Mouse (Mus musculus): ENCODE measurements around the gene Stag2. TPM values are rescaled to one million over a fixed set of nuclear protein-coding genes. Genes with fewer than 3 reads are reported as not detected.
A peak's percentile ranks its signal among the peaks of the same experiment; 100 is the strongest.

The Stag2 gene
- polyA plus RNA-seq (2012; rRNA removed): 9.1 and 9.4 TPM in 2 replicates

DNA sequence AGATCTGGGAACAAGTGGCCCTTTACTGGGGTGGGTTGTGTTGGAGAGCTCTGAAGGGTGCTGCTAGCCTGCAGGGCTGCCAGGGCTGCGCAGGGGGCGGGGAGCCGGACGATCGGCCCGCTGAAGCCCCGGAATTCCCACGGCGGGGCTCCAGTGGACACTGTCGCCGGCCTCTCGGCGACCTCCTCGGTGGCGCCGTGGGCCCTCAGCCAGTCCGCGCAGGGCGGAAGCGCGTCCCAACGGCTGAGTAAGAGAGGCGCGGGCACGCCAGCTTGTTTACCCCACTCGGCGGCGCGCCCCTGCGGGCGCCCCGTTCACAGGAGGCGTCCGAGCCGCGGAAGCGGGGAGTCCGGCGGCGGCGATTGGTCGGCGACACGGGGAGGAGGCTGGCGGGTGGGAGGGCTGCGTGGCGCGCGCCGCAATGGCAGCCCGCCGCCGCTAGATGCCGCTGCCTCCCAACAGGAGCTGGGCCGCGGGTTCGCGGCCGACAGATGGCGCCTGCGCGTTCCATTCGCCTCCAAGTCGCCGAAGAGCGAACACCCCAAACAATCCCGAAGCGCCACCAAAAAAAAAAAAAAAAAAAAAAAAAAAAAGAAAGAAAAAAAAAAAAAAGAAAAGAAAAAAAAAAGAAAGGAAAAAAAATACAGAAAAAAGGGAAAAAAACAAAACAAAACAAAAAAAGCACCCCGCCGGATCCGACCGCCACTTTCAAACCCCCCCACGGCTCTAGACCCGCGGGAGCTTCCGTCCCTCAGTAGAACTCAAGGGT is at the start of gene Stag2:
Gene Stag2, plus strand, starts transcription at position 530 of the 769 bp plus-strand sequence.
- no peak for DNase-seq (ENCODE audit: low read depth)

GRCm38 (mm10) chrX:42107137-42107536 is 42.0 kb upstream of the Stag2 start:
- DNase-seq (ENCODE audit: low read depth): no peak

GRCm38 (mm10) chrX:42110585-42110984 is 38.5 kb upstream of the Stag2 start:
- no peak for DNase-seq (ENCODE audit: low read depth)

GRCm38 (mm10) chrX:42119442-42120048 is 29.6 kb upstream of the Stag2 start:
- no peak for DNase-seq (ENCODE audit: low read depth)

DNA sequence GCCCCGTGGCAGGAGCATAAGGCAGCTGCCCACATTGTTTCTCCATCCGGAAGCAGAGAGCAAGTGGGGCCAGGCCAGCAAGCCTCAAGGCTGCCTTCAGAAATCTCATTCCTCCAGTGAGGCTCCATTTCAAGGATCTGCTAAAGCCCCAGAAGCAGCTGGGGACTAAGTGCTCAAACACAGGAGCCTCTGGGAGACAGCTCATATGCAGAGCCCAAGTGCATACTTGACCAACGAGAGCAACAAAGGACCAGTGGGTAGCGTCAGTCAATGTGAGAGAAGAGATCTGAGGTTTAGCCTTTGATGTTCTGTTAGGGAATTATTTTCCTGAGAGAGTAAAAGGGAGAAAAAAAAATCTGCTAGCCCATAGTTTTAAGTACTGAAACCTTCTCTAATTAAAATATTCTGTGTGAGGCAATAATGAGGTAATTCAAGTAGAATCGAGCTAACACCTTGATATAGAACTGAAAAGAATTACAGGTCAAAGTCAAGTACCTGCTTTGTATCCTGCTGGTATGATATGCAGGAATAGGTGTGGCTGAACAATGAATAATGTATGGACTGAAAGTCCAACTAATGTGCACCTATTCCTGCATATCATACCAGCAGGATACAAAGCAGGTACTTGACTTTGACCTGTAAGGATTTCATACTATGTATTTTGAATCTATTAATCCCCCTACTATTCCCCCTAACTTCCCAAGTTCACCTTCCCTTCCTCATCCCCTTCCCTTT is 24.0 kb upstream of the Stag2 start:
- DNase-seq (ENCODE audit: low read depth): no peak

GRCm38 (mm10) chrX:42139882-42140281 is 9.2 kb upstream of the Stag2 start:
- no peak for DNase-seq (ENCODE audit: low read depth)

DNA sequence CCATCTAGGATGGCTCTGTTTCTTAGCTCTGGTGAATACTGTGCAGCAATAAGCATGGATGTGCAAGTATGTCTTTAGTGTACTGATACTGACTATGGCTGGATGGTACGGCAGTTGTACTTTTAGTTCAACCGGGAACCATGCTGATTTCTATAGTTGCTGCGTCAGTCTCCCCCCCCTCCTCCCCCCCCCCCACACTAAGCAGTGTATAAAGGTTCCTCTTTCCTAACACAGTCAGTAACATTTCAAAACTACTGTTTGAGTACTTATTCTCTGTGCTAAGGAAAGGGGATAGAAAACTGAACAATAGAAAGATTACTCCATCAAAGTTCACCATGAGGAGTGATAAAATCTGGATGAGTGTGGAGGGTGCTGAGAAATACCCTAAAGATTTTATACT is 6.5 kb upstream of the Stag2 start:
- DNase-seq (ENCODE audit: low read depth): no peak

DNA sequence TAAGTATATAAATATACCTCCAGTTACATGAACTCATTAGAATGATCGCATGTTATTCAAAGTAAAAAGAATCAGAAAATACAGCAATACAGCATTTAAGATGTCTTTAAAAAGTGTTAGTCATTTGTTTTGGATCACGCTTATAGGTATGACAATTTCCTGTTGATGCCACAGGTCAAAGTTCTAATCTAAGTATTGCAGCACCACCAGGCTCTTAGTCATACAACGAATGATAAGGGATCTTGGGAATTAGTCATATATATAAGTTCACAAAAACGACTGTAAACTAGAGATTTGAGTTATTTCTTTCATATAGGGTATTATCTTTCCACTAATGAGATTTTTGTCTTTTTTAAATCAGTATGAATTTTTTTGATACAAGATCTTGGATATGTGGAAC is 5.1 kb upstream of the Stag2 start:
- no peak for DNase-seq (ENCODE audit: low read depth)

- DNase-seq (ENCODE audit: low read depth): peak; percentile 50
Observed at GRCm38 (mm10) chrX:42148016-42148451, 1.1 kb upstream of the Stag2 start.

GRCm38 (mm10) chrX:42149557-42150345 is 634 bp downstream of the Stag2 start:
- DNase-seq (ENCODE audit: low read depth): no peak

- no peak for DNase-seq (ENCODE audit: low read depth)
Observed at GRCm38 (mm10) chrX:42150346-42151023, 1.4 kb downstream of the Stag2 start.

- DNase-seq (ENCODE audit: low read depth): no peak
Observed at GRCm38 (mm10) chrX:42151024-42151754, 2.1 kb downstream of the Stag2 start.

DNA sequence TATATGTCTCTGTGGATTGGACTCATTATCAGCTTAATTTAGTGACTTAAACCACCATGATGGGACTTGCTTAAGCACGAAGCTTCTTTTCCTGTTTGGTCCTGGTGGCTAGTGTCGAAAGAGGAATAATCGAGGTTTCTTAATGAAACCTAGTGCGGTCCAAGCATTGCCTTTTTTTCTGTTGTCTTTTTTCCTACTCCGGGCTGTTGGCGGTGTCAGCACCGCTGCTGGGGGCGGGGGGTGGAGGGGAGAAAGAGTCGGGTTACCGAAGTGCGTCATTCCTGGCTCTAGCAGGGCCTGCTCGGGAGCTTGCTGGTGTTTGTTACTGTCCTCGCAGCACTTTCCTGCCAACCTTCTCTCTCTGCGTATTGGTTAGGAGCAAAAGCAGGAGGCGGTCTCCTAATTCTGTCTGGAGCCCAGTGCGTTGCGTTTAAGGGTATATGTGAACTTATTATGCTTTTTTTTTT is 2.8 kb downstream of the Stag2 start:
- DNase-seq (ENCODE audit: low read depth): peak; percentile 54

DNA sequence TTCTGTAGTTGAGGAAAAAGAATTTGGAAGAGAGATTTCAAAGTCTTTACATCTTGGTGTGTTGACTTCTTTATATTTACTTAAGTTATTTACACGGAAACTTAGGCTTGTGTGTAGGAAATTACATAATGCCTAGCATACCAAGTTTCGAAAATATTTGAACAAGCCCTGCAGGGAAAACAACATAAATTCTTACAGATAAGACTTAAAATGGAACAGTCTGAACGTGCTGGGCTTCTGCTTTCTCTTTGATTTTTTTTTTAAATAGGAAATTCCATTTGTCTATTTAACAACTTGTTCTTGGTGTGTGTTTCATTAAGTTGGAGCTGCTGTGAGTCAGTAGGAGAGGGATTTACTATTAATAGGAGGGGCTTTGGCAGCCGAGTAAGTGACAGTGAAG is 3.9 kb downstream of the Stag2 start:
- DNase-seq (ENCODE audit: low read depth): no peak

GRCm38 (mm10) chrX:42165455-42165854 is 16.3 kb downstream of the Stag2 start:
- no peak for DNase-seq (ENCODE audit: low read depth)

- no peak for DNase-seq (ENCODE audit: low read depth)
Observed at GRCm38 (mm10) chrX:42170811-42171210, 21.7 kb downstream of the Stag2 start.

- DNase-seq (ENCODE audit: low read depth): no peak
Observed at GRCm38 (mm10) chrX:42187590-42187989, 38.5 kb downstream of the Stag2 start.

DNA sequence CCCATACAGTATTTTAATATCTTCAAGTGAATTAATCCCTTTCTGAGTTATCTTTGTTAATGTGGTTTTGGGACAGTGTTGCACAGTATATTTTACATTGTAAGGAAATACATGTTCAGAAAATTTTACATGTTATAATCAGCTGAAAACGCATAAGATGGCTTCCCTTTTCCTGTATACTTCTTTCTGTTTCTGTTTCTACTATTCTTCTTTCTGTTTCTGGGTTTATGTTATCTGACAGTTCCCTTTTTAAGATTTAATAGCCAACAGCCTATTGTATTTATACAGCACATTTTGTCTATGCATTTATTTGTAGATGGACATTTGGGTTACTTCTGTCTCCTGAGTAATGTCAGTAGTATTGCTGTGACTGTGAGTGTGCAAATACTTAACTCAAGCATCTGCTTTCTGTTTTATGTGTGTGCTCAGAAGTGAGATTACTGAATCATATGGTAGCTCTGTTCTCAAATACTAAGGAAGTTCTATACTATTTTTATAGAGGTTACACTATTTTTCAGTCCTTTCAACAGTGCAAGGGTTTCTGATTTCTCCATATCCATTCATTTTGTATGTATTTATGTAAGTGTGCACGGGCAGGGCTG is 39.8 kb downstream of the Stag2 start:
- no peak for DNase-seq (ENCODE audit: low read depth)

- no peak for DNase-seq (ENCODE audit: low read depth)
Observed at GRCm38 (mm10) chrX:42194608-42195007, 45.5 kb downstream of the Stag2 start.

GRCm38 (mm10) chrX:42202482-42202881 is 53.4 kb downstream of the Stag2 start:
- DNase-seq (ENCODE audit: low read depth): no peak

Measured in gonadal fat pad, adult 2 months (tissue).